Mouse (Mus musculus) liver, postnatal 0 days (tissue): ENCODE results near the gene Lyz1.

Experiments used
- CTCF ChIP-seq: sonication (generic); IDR thresholded peaks from 2 replicates; pipeline ENCODE4 v1.5.1; 2016; ENCODE audit warnings: antibody characterized with exemption, low read depth
- EP300 ChIP-seq: IDR thresholded peaks from 2 replicates; pipeline ENCODE4 v1.6.1; 2016; ENCODE audit warnings: antibody characterized with exemption, low read depth, mild to moderate bottlenecking

DNA sequence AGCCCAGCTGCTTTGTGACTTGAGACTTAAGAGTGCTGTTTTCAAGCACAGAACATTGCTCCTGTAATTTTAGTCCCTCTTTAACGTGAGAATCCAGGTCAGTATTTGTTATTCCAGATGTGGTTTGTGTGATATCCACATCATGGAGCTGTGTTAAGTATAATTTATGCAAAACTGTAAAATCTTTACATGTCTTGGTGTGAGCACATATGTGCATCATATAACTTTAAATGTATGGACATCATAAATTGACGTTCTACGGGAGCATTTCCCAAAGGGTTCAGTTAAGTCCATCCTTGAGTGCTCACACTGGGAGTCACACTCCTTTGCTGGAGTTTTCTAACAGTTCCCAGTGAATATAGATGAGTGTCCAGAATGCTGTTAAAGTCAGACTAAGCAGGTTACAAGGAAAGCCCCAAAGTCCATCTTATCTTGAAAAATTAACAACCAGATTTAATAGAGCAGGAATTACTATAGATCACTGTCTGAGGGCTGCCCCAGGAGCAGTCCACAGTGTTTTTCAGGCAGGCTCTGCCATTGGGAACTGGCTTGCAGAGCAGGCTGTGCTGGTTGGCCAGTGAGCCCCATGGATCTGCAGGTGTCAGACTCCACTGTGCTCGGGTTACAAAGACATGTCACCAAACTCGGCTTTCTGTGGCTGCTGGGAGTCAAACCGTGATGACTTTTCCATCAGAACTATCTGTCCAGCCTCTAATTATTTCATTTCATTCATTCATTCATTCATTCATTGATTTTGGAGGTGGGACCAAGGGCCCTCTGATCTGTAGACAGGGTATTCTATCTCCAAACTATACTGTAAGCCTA lies 2.4 kb downstream of the Lyz1 start:
- TF ChIP-seq CTCF (no peak), EP300 (no peak)
